Mouse (Mus musculus) kidney, embryonic 15.5 days (tissue): ENCODE data around the gene Glis2. TPM values are rescaled to one million over a fixed set of nuclear protein-coding genes. Genes with fewer than 3 reads are reported as not detected.
A peak's percentile ranks its signal among the peaks of the same experiment; 100 is the strongest.

ENCODE experiments used
- ATAC-seq: fragments of 200-750 bp; cut with Nextera tagmentation; replicated peaks from 2 replicates; pipeline ENCODE4 v1.8.0; 2017; ENCODE audit warnings: moderate TSS enrichment; ENCODE audit not compliant: low FRiP score
- H3K27ac ChIP-seq: fragments of 300-500 bp; sonication (generic); 2 replicates; pipeline ENCODE4 v1.5.1; 2015; ENCODE audit warnings: mild to moderate bottlenecking, inconsistent platforms
- H3K27me3 ChIP-seq: fragments of 300-500 bp; sonication (generic); 2 replicates; pipeline ENCODE4 v1.6.1; 2015; ENCODE audit warnings: inconsistent platforms
- H3K36me3 ChIP-seq: fragments of 300-500 bp; sonication (generic); 2 replicates; pipeline ENCODE4 v1.6.1; 2015; ENCODE audit warnings: inconsistent platforms
- H3K4me1 ChIP-seq: fragments of 300-500 bp; sonication (generic); 2 replicates; pipeline ENCODE4 v1.6.1; 2015; ENCODE audit warnings: inconsistent platforms
- H3K4me2 ChIP-seq: fragments of 300-500 bp; sonication (generic); 2 replicates; pipeline ENCODE4 v1.6.1; 2015; ENCODE audit warnings: moderate library complexity, mild to moderate bottlenecking, inconsistent platforms
- H3K4me3 ChIP-seq: fragments of 300-500 bp; sonication (generic); replicated peaks from 2 replicates; pipeline ENCODE4 v1.5.1; 2015; ENCODE audit warnings: mild to moderate bottlenecking, inconsistent platforms
- H3K9ac ChIP-seq: fragments of 300-500 bp; sonication (generic); 2 replicates; pipeline ENCODE4 v1.6.1; 2015; ENCODE audit warnings: mild to moderate bottlenecking, inconsistent platforms
- H3K9me3 ChIP-seq: fragments of 300-500 bp; sonication (generic); replicated peaks from 2 replicates; pipeline ENCODE4 v1.6.1; 2016; ENCODE audit warnings: inconsistent platforms
- WGBS: fragments of 180-500 bp; shearing (Covaris S2); methylation state at CpG from one replicate; pipeline ENCODE4 v1.1.7; 2015; ENCODE audit warnings: mixed read lengths; 5-methylcytosine and 5-hydroxymethylcytosine counted together
- polyA plus RNA-seq: library from polyadenylated mRNA; unstranded; fragments of >200 nt; fragmentation: Nextera tagmentation; extraction: Ambion mirVana; gene quantifications from 2 replicates; pipeline ENCODE4 v1.2.1, GENCODE M21; 2015

Gene Glis2
- polyA plus RNA-seq, 1 experiment from 2014 or later: 41.2 TPM

- peak overlapping the region; percentile 29; the same call in 1 of the 2 replicates for H3K9ac ChIP-seq
- H3K4me1 ChIP-seq: peaks cover 53% of the 10 kb centered on the region
- H3K27me3 ChIP-seq: no peaks in the 10 kb centered on the region
- H3K4me2 ChIP-seq: no peak overlapping the region
- 62% methylated on average over 4 of the region's 4 CpGs for WGBS
- H3K36me3 ChIP-seq: peaks cover 43% of the 10 kb centered on the region
- peak overlapping the region; percentile 86 for H3K27ac ChIP-seq
- no peak overlapping the region for H3K4me3 ChIP-seq
- H3K9me3 ChIP-seq: no peaks in the 10 kb centered on the region
- no peak for ATAC-seq
Observed at GRCm38 (mm10) chr16:4655251-4655734, 60.8 kb downstream of the Glis2 start.

- no peaks in the 10 kb centered on the region for H3K9me3 ChIP-seq
- peak overlapping the region; percentile 29; the same call in 1 of the 2 replicates for H3K9ac ChIP-seq
- 0 out of 2 replicates have a peak, but pooled peaks have one; percentile 19 for ATAC-seq
- no peaks in the 10 kb centered on the region for H3K27me3 ChIP-seq
- peak overlapping the region; percentile 86 for H3K27ac ChIP-seq
- H3K4me1 ChIP-seq: peaks cover 53% of the 10 kb centered on the region
- H3K4me3 ChIP-seq: no peak overlapping the region
- no peak overlapping the region for H3K4me2 ChIP-seq
- peaks cover 39% of the 10 kb centered on the region for H3K36me3 ChIP-seq
- 28% methylated on average over 11 of the region's 11 CpGs for WGBS
Observed at GRCm38 (mm10) chr16:4655764-4656570, 61.5 kb downstream of the Glis2 start.

DNA sequence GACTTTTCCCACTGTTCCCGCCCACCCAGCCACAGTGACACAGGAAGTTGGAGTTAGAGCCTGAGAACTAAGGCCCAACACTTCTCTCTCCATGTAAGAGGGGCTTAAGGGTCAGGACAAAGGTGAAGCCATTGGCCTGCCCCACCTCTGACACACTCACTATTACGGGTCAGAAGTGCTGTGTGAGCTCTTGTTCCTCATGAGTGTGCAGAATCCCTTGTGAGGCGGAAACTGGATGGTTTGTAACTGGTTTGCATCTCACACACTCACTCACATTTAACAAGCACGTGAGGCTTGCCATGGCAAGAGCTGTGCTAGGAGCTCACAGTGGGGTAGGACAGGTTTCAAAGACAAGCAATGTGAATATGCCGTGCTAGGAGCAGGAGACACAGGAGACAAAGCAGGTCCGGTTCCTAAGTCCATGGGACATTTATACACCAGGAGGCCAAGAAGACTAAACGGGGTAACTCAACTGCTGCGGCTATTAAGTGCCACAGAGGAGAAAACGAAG lies 62.1 kb downstream of the Glis2 start:
- WGBS: 66% methylated on average over 9 of the region's 9 CpGs
- Histone ChIP-seq H3K9me3 (no peaks in the 10 kb centered on the region), H3K4me2 (no peak overlapping the region), H3K4me1 (peaks cover 55% of the 10 kb centered on the region), H3K27me3 (no peaks in the 10 kb centered on the region), H3K4me3 (no peak overlapping the region), H3K9ac (no peak overlapping the region), H3K27ac (peak overlapping the region; percentile 86), H3K36me3 (peaks cover 39% of the 10 kb centered on the region)
- no peak for ATAC-seq

GRCm38 (mm10) chr16:4658781-4659245 lies 64.3 kb downstream of the Glis2 start:
- no peak overlapping the region for H3K9ac ChIP-seq
- 13% methylated on average over 11 of the region's 11 CpGs for WGBS
- no peaks in the 10 kb centered on the region for H3K9me3 ChIP-seq
- no peaks in the 10 kb centered on the region for H3K27me3 ChIP-seq
- H3K4me1 ChIP-seq: peaks cover 49% of the 10 kb centered on the region
- H3K27ac ChIP-seq: peak overlapping the region; percentile 92
- peaks cover 23% of the 10 kb centered on the region for H3K36me3 ChIP-seq
- H3K4me2 ChIP-seq: peak overlapping the region; percentile 40
- no peak overlapping the region for H3K4me3 ChIP-seq
- ATAC-seq: peak; percentile 83

DNA sequence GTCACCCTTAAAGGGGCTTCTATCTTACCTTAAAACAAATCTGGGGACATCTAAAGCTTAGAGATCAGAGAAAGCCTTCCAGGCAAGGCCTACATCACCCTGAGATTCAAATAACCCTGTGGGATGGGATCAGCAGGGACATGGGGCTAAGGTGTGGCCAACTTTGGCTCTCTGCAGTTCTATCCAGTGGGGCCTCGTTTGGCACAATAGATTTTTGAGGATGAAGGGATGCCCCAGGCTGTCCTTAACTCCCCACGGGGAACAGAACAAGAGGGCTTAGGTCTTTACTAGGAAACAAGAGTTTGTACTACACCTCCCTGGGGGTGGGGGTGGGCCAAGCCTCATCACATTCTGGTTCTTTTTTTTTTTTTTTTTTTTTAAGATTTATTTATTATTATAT lies 64.8 kb downstream of the Glis2 start:
- Histone ChIP-seq H3K4me3 (no peak overlapping the region), H3K36me3 (peaks cover 25% of the 10 kb centered on the region), H3K27ac (peak overlapping the region; percentile 92), H3K9me3 (no peaks in the 10 kb centered on the region), H3K27me3 (no peaks in the 10 kb centered on the region), H3K4me2 (peak overlapping the region; percentile 40; the same call in 1 of the 2 replicates), H3K4me1 (peaks cover 47% of the 10 kb centered on the region), H3K9ac (no peak overlapping the region)
- WGBS: 19% methylated on average over 2 of the region's 2 CpGs
- no peak for ATAC-seq

DNA sequence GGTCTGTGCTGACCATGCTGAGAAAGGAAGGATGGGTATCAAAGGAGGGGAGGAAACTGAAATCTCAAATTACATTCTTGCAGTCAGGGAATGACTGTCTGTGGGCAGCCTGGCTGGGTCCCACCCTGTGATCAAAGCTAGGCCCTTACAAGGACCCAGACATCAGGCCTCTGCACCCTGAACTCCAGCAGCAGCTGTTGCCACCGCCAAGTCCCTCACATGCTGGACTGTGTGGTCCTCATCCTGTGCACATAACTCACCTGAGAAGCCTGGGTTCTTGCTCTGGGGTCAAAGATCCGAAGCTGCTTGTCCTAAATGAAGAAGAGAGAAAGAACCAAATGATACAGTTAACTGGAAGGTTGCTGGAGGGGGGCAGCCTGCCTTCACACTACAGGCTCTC lies 67.1 kb downstream of the Glis2 start:
- H3K27ac ChIP-seq: peak overlapping the region; percentile 30; the same call in 1 of the 2 replicates
- ATAC-seq: no peak
- H3K9me3 ChIP-seq: no peaks in the 10 kb centered on the region
- peaks cover 25% of the 10 kb centered on the region for H3K4me1 ChIP-seq
- H3K27me3 ChIP-seq: no peaks in the 10 kb centered on the region
- no peak overlapping the region for H3K4me2 ChIP-seq
- 34% methylated on average over 2 of the region's 2 CpGs for WGBS
- no peak overlapping the region for H3K4me3 ChIP-seq
- peaks cover 42% of the 10 kb centered on the region for H3K36me3 ChIP-seq
- H3K9ac ChIP-seq: no peak overlapping the region

GRCm38 (mm10) chr16:4663806-4664205 lies 69.3 kb downstream of the Glis2 start:
- H3K4me1 ChIP-seq: peaks cover 18% of the 10 kb centered on the region
- no peak for ATAC-seq

GRCm38 (mm10) chr16:4665726-4666125 lies 71.2 kb downstream of the Glis2 start:
- Histone ChIP-seq H3K9me3 (no peaks in the 10 kb centered on the region), H3K4me2 (no peak overlapping the region), H3K4me1 (peaks cover 11% of the 10 kb centered on the region; the same call in 1 of the 2 replicates), H3K9ac (no peak overlapping the region), H3K27ac (no peak overlapping the region), H3K36me3 (peaks cover 71% of the 10 kb centered on the region), H3K27me3 (no peaks in the 10 kb centered on the region), H3K4me3 (no peak overlapping the region)
- no peak for ATAC-seq
- WGBS: 95% methylated on average over 2 of the region's 2 CpGs

More at GRCm38 (mm10) chr16:4663806-4664205, 69.3 kb downstream of the Glis2 start:
- no peak overlapping the region for H3K27ac ChIP-seq
- no peak overlapping the region for H3K4me3 ChIP-seq
- H3K27me3 ChIP-seq: no peaks in the 10 kb centered on the region
- no peak overlapping the region for H3K9ac ChIP-seq
- WGBS: 86% methylated on average over 2 of the region's 2 CpGs
- H3K9me3 ChIP-seq: no peaks in the 10 kb centered on the region
- no peak overlapping the region for H3K4me2 ChIP-seq
- peaks cover 58% of the 10 kb centered on the region for H3K36me3 ChIP-seq

DNA sequence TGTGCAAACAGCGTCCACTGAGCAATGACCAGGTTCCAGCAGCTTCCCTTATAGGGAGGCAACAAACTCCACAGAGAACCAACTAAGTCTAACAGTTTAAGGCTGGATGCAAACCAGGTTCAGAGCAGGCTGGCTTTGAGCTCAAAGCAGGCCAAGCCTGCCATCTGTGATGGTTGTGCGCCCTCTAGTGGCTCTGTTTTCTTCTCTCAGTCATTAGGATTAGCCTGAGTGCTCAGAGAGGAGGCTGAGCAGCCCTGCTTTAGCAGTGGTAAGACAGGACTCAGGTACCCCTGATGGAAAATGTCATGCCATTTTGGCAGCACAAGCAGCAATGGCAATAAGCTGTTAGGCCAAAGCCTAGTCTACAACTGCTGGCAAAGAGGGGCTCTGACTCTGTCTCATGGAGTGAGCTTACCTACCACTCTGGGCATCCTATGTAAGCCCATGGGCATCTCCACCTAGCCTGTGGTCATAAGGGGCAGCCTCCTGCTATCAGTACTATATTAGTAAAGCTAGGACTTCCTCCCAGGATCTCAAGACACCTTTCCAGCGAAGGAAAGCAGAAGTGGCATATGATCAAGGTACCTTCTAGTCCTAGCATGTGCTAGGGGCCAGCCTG lies 72.8 kb downstream of the Glis2 start:
- H3K36me3 ChIP-seq: peaks cover 63% of the 10 kb centered on the region

GRCm38 (mm10) chr16:4670317-4670716 lies 75.8 kb downstream of the Glis2 start:
- H3K9ac ChIP-seq: no peak overlapping the region
- H3K36me3 ChIP-seq: peaks cover 74% of the 10 kb centered on the region
- H3K4me1 ChIP-seq: peaks cover 5% of the 10 kb centered on the region; the same call in 1 of the 2 replicates
- no peaks in the 10 kb centered on the region for H3K9me3 ChIP-seq
- H3K27ac ChIP-seq: no peak overlapping the region
- no peak overlapping the region for H3K4me2 ChIP-seq
- 39% methylated on average over 5 of the region's 5 CpGs for WGBS
- no peak for ATAC-seq
- H3K4me3 ChIP-seq: no peak overlapping the region
- H3K27me3 ChIP-seq: no peaks in the 10 kb centered on the region

More for the DNA sequence above, 72.8 kb downstream of the Glis2 start:
- ATAC-seq: peak; percentile 86
- no peaks in the 10 kb centered on the region for H3K9me3 ChIP-seq
- H3K4me1 ChIP-seq: peaks cover 5% of the 10 kb centered on the region; the same call in 1 of the 2 replicates
- no peaks in the 10 kb centered on the region for H3K27me3 ChIP-seq
- H3K27ac ChIP-seq: no peak overlapping the region
- no peak overlapping the region for H3K4me3 ChIP-seq
- H3K9ac ChIP-seq: no peak overlapping the region; the same call in 1 of the 2 replicates
- WGBS: 31% methylated on average over 3 of the region's 3 CpGs
- no peak overlapping the region for H3K4me2 ChIP-seq

DNA sequence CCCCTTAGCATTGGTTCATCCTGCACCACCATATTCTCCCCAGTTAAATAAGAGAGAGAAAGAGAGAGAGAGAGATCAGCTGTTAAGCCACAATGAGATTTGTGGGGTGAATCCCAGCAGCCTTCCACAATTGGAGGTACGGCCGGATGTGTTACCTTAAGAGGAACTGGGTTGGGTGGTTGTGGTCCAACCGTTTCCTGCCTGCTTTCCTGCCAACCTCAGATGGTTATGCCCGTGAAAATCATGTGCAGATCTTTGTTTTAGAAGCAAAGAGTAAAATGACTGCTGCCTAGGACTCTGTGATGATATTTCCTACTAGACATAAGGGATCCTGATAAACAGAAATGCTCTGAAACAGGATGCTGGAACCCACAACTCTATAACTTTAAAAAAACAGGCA lies 79.6 kb downstream of the Glis2 start:
- WGBS: 76% methylated on average over 4 of the region's 4 CpGs
- no peak overlapping the region for H3K4me3 ChIP-seq
- H3K9ac ChIP-seq: no peak overlapping the region
- no peaks in the 10 kb centered on the region for H3K27me3 ChIP-seq
- H3K36me3 ChIP-seq: peaks cover 53% of the 10 kb centered on the region
- no peaks in the 10 kb centered on the region for H3K9me3 ChIP-seq
- H3K4me2 ChIP-seq: no peak overlapping the region
- peaks cover 10% of the 10 kb centered on the region for H3K4me1 ChIP-seq
- H3K27ac ChIP-seq: no peak overlapping the region
- no peak for ATAC-seq
